Mouse (Mus musculus) thymus, adult 2 months (tissue): Measurements from ENCODE around the gene Gm48551.

Source experiments
- CTCF ChIP-seq: fragments of 200-500 bp; IDR thresholded peaks from 2 replicates; pipeline ENCODE4 v1.5.1; 2012; ENCODE audit warnings: mild to moderate bottlenecking, control low read depth, low read length, moderate library complexity, borderline replicate concordance; ENCODE audit not compliant: control insufficient read depth, poor library complexity, insufficient read depth; ENCODE audit errors: extremely low read depth
- POLR2A ChIP-seq: fragments of 200-500 bp; IDR thresholded peaks from 2 replicates; pipeline ENCODE4 v1.6.1; 2012; ENCODE audit warnings: mild to moderate bottlenecking, low read length, control low read depth, moderate library complexity; ENCODE audit not compliant: control insufficient read depth, poor library complexity, insufficient read depth; ENCODE audit errors: extremely low read depth

- TF ChIP-seq POLR2A, result no peak
- TF ChIP-seq CTCF, result no peak
Observed at GRCm38 (mm10) chr10:81340551-81341332, 43.5 kb upstream of the Gm48551 start.
